Mouse (Mus musculus): Measurements from ENCODE around the gene Chsy1. TPM values are rescaled to one million over a fixed set of nuclear protein-coding genes. Genes with fewer than 3 reads are reported as not detected.
A peak's percentile ranks its signal among the peaks of the same experiment; 100 is the strongest.

Chsy1 gene
- polyA plus RNA-seq, 1 experiment from 2014 or later = 13.9 TPM

DNA sequence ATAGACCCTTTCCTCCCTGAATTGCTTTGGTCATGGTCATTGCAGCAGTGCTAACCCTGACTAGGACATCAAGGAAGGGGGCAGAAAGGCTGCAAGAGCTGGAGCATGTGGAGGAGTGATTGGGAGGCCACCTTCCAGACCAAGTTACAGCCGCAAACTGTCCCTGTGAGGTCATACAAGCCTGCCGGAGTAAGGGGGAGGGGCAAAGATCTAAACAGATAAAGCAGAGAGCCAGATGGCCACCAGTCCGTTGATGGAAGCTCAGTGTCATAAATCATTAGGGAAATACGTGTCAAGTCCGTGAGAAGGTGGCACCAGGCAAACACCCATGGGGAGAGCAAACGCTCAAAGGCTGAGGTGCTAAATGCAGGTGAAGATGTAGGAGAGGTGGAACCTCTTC, 105.2 kb downstream of the Chsy1 start:
- H3K36me3 ChIP-seq (ENCODE audit: insufficient read depth, low read length) = no peaks in the 10 kb centered on the region
- WGBS = 27% methylated on average over 6 of the region's 6 CpGs
- H3K27me3 ChIP-seq (ENCODE audit: insufficient read depth, low read length) = no peaks in the 10 kb centered on the region
- H3K9me3 ChIP-seq (ENCODE audit: low read length) = 0 out of 2 replicates have a peak, but pooled peaks cover 3% of the 10 kb centered on the region
- H3K4me1 ChIP-seq (ENCODE audit: insufficient read depth, low read length) = peaks cover 22% of the 10 kb centered on the region
- H3K9ac ChIP-seq (replicated peaks; ENCODE audit: low read length) = no peak overlapping the region
- ATAC-seq (ENCODE audit: low FRiP score, low TSS enrichment) = no peak
- H3K4me2 ChIP-seq (replicated peaks; ENCODE audit: low read depth, low read length) = no peak overlapping the region
- no peak overlapping the region for H3K27ac ChIP-seq (ENCODE audit: low read length)
- no peak overlapping the region for H3K4me3 ChIP-seq (ENCODE audit: low read length)

GRCm38 (mm10) chr7:66215911-66216310, 106.6 kb downstream of the Chsy1 start:
- no peak overlapping the region for H3K4me2 ChIP-seq (replicated peaks; ENCODE audit: low read depth, low read length)
- no peak overlapping the region for H3K4me3 ChIP-seq (ENCODE audit: low read length)
- no peak for ATAC-seq (ENCODE audit: low FRiP score, low TSS enrichment)
- no peaks in the 10 kb centered on the region for H3K27me3 ChIP-seq (ENCODE audit: insufficient read depth, low read length)
- no peak overlapping the region for H3K9ac ChIP-seq (replicated peaks; ENCODE audit: low read length)
- H3K9me3 ChIP-seq (ENCODE audit: low read length) = 0 out of 2 replicates have a peak, but pooled peaks cover 3% of the 10 kb centered on the region
- 94% methylated on average over 1 of the region's 1 CpGs for WGBS
- no peak overlapping the region for H3K27ac ChIP-seq (ENCODE audit: low read length)
- no peaks in the 10 kb centered on the region for H3K36me3 ChIP-seq (ENCODE audit: insufficient read depth, low read length)
- peaks cover 22% of the 10 kb centered on the region for H3K4me1 ChIP-seq (ENCODE audit: insufficient read depth, low read length)

GRCm38 (mm10) chr7:66217011-66217410, 107.7 kb downstream of the Chsy1 start:
- no peak overlapping the region for H3K4me2 ChIP-seq (replicated peaks; ENCODE audit: low read depth, low read length)
- ATAC-seq (ENCODE audit: low FRiP score, low TSS enrichment) = no peak

DNA sequence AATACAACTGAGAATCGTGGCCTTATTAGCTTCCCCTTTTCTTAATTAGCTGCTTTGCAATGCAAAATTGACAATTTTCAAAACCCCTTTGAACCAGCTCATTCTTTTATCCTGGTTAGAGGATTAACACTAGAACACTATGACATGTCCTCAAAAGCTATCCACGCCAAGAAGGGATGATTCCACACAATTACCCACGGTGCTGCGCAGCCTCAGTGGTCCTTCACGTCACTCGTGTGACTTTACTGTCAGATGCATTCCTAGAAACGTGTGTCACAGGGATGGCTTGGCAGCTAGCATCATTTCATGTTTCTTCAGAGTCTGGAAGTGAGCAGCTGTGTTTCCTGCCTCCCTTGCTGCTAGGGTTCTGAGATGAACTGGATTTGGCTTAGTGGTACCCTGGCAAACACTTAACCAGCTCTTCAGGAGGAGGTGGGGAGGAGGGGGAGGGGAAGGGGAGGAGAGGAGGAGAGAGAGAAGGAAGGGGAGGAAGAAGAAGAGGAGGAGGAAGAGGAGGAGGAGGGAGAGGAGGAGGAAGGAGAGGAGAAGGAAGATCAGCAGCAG, 108.3 kb downstream of the Chsy1 start:
- H3K4me3 ChIP-seq (ENCODE audit: low read length) = no peak overlapping the region
- H3K4me1 ChIP-seq (ENCODE audit: insufficient read depth, low read length) = peaks cover 25% of the 10 kb centered on the region
- H3K36me3 ChIP-seq (ENCODE audit: insufficient read depth, low read length) = no peaks in the 10 kb centered on the region
- H3K9ac ChIP-seq (replicated peaks; ENCODE audit: low read length) = no peak overlapping the region
- 0 out of 2 replicates have a peak, but pooled peaks cover 3% of the 10 kb centered on the region for H3K9me3 ChIP-seq (ENCODE audit: low read length)
- H3K4me2 ChIP-seq (replicated peaks; ENCODE audit: low read depth, low read length) = no peak overlapping the region
- no peak for ATAC-seq (ENCODE audit: low FRiP score, low TSS enrichment)
- H3K27me3 ChIP-seq (ENCODE audit: insufficient read depth, low read length) = no peaks in the 10 kb centered on the region
- 82% methylated on average over 7 of the region's 7 CpGs for WGBS
- peak overlapping the region; percentile 72; the same call in 1 of the 2 replicates for H3K27ac ChIP-seq (ENCODE audit: low read length)

More at GRCm38 (mm10) chr7:66217011-66217410, 107.7 kb downstream of the Chsy1 start:
- Histone ChIP-seq H3K27ac (ENCODE audit: low read length) (no peak overlapping the region), H3K27me3 (ENCODE audit: insufficient read depth, low read length) (no peaks in the 10 kb centered on the region), H3K4me3 (ENCODE audit: low read length) (no peak overlapping the region), H3K9ac (replicated peaks; ENCODE audit: low read length) (no peak overlapping the region), H3K36me3 (ENCODE audit: insufficient read depth, low read length) (no peaks in the 10 kb centered on the region), H3K4me1 (ENCODE audit: insufficient read depth, low read length) (peaks cover 22% of the 10 kb centered on the region), H3K9me3 (ENCODE audit: low read length) (0 out of 2 replicates have a peak, but pooled peaks cover 3% of the 10 kb centered on the region)
- 76% methylated on average over 7 of the region's 7 CpGs for WGBS

GRCm38 (mm10) chr7:66218193-66219014, 109.1 kb downstream of the Chsy1 start:
- H3K4me3 ChIP-seq (ENCODE audit: low read length) = no peak overlapping the region
- H3K36me3 ChIP-seq (ENCODE audit: insufficient read depth, low read length) = no peaks in the 10 kb centered on the region
- ATAC-seq (ENCODE audit: low FRiP score, low TSS enrichment) = peak; percentile 66
- H3K9me3 ChIP-seq (ENCODE audit: low read length) = 0 out of 2 replicates have a peak, but pooled peaks cover 3% of the 10 kb centered on the region
- H3K27me3 ChIP-seq (ENCODE audit: insufficient read depth, low read length) = no peaks in the 10 kb centered on the region
- H3K4me1 ChIP-seq (ENCODE audit: insufficient read depth, low read length) = peaks cover 28% of the 10 kb centered on the region
- 18% methylated on average over 9 of the region's 9 CpGs for WGBS
- H3K4me2 ChIP-seq (replicated peaks; ENCODE audit: low read depth, low read length) = no peak overlapping the region
- H3K9ac ChIP-seq (replicated peaks; ENCODE audit: low read length) = 0 out of 2 replicates have a peak overlapping the region, but pooled peaks have one; percentile 7
- peak overlapping the region; percentile 72 for H3K27ac ChIP-seq (ENCODE audit: low read length)

GRCm38 (mm10) chr7:66219028-66219793, 109.9 kb downstream of the Chsy1 start:
- Histone ChIP-seq H3K36me3 (ENCODE audit: insufficient read depth, low read length) (no peaks in the 10 kb centered on the region), H3K9me3 (ENCODE audit: low read length) (0 out of 2 replicates have a peak, but pooled peaks cover 1% of the 10 kb centered on the region), H3K4me2 (replicated peaks; ENCODE audit: low read depth, low read length) (no peak overlapping the region), H3K27ac (ENCODE audit: low read length) (peak overlapping the region; percentile 72), H3K4me3 (ENCODE audit: low read length) (no peak overlapping the region), H3K27me3 (ENCODE audit: insufficient read depth, low read length) (no peaks in the 10 kb centered on the region), H3K4me1 (ENCODE audit: insufficient read depth, low read length) (peaks cover 28% of the 10 kb centered on the region), H3K9ac (replicated peaks; ENCODE audit: low read length) (no peak overlapping the region)
- no peak for ATAC-seq (ENCODE audit: low FRiP score, low TSS enrichment)
- 80% methylated on average over 4 of the region's 4 CpGs for WGBS

- no peak overlapping the region for H3K4me2 ChIP-seq (replicated peaks; ENCODE audit: low read depth, low read length)
- no peaks in the 10 kb centered on the region for H3K36me3 ChIP-seq (ENCODE audit: insufficient read depth, low read length)
- H3K4me1 ChIP-seq (ENCODE audit: insufficient read depth, low read length) = peaks cover 28% of the 10 kb centered on the region
- H3K9me3 ChIP-seq (ENCODE audit: low read length) = no peaks in the 10 kb centered on the region
- H3K27ac ChIP-seq (ENCODE audit: low read length) = no peak overlapping the region; the same call in 1 of the 2 replicates
- no peak overlapping the region for H3K9ac ChIP-seq (replicated peaks; ENCODE audit: low read length)
- no peaks in the 10 kb centered on the region for H3K27me3 ChIP-seq (ENCODE audit: insufficient read depth, low read length)
- no peak overlapping the region for H3K4me3 ChIP-seq (ENCODE audit: low read length)
- no peak for ATAC-seq (ENCODE audit: low FRiP score, low TSS enrichment)
- 60% methylated on average over 4 of the region's 4 CpGs for WGBS
Observed at GRCm38 (mm10) chr7:66219794-66220227, 110.5 kb downstream of the Chsy1 start.

DNA sequence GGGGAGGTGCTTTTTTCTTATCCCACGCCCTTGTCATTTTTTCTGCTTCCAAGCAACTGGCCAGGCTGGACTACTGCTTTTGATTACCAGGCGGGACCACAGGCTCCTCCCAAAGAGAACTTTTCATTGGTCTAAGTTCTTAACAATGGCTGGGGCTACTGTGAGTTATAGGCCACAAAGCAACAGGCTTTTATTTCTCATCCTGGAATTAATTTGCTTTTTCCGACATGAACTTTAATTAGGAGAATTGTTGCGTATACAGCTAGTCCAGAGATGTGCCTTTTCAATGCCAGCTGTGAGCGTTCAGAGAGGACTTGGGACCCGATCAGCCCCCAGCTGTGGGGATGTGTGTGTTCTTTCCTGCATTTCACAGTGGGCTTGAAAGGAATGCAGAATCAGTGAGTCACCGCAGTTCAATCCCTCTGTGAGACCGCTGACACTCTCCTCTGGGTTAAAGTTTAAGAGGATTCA, 113.3 kb downstream of the Chsy1 start:
- peak; percentile 73; the same call in 1 of the 2 replicates for ATAC-seq (ENCODE audit: low FRiP score, low TSS enrichment)
- WGBS = 24% methylated on average over 8 of the region's 8 CpGs
- no peak overlapping the region for H3K4me3 ChIP-seq (ENCODE audit: low read length)

More for the DNA sequence above, 113.3 kb downstream of the Chsy1 start:
- no peaks in the 10 kb centered on the region for H3K27me3 ChIP-seq (ENCODE audit: insufficient read depth, low read length)
- H3K9ac ChIP-seq (replicated peaks; ENCODE audit: low read length) = no peak overlapping the region
- H3K9me3 ChIP-seq (ENCODE audit: low read length) = no peaks in the 10 kb centered on the region
- no peaks in the 10 kb centered on the region for H3K36me3 ChIP-seq (ENCODE audit: insufficient read depth, low read length)
- H3K4me1 ChIP-seq (ENCODE audit: insufficient read depth, low read length) = peaks cover 20% of the 10 kb centered on the region
- H3K27ac ChIP-seq (ENCODE audit: low read length) = peak overlapping the region; percentile 81
- 0 out of 2 replicates have a peak overlapping the region, but pooled peaks have one; percentile 3 for H3K4me2 ChIP-seq (replicated peaks; ENCODE audit: low read depth, low read length)
